31 mouse cellular contexts compared by ENCODE assay signal in genomic region chr6:140800587-140800986, GRCm38 (mm10).
"Had no signal": no experiment of that assay in that cellular context is flagged by ENCODE, and none has a peak within 500 bp of the region (broad histone marks: within the 10 kb centered on the region; RNA-seq: fewer than 3 reads in every experiment).

No protein-coding gene starts in this region.

- H3K9me3 ChIP-seq: limb, embryonic 10.5 days; limb, embryonic 15.5 days; liver, embryonic 12.5 days; liver, embryonic 13.5 days; liver, embryonic 15.5 days; lung, embryonic 15.5 days; midbrain, embryonic 10.5 days; midbrain, embryonic 12.5 days; midbrain, embryonic 15.5 days; neural tube, embryonic 12.5 days had no signal

- H3K27ac ChIP-seq: limb, embryonic 10.5 days; limb, embryonic 12.5 days; limb, embryonic 13.5 days; limb, embryonic 15.5 days; liver, embryonic 12.5 days; liver, embryonic 13.5 days; liver, embryonic 14.5 days; liver, embryonic 15.5 days; lung, embryonic 15.5 days; macrophage; midbrain, embryonic 10.5 days; midbrain, embryonic 12.5 days; midbrain, embryonic 13.5 days; midbrain, embryonic 15.5 days; neural tube, embryonic 12.5 days had no signal

- ATAC-seq: liver, embryonic 12.5 days; lung, postnatal 0 days; midbrain, embryonic 13.5 days; midbrain, embryonic 15.5 days; midbrain, embryonic 16.5 days had no signal

- H3K4me2 ChIP-seq: limb, embryonic 12.5 days; limb, embryonic 13.5 days; limb, embryonic 15.5 days; liver, embryonic 11.5 days; liver, embryonic 12.5 days; liver, embryonic 13.5 days; liver, embryonic 15.5 days; lung, embryonic 14.5 days; lung, embryonic 15.5 days; midbrain, embryonic 11.5 days; midbrain, embryonic 12.5 days; midbrain, embryonic 13.5 days; midbrain, embryonic 15.5 days; neural tube, embryonic 12.5 days had no signal

- H3K36me3 ChIP-seq: limb, embryonic 10.5 days; limb, embryonic 12.5 days; limb, embryonic 13.5 days; limb, embryonic 15.5 days; liver, embryonic 12.5 days; liver, embryonic 13.5 days; liver, embryonic 15.5 days; lung, embryonic 15.5 days; midbrain, embryonic 10.5 days; midbrain, embryonic 12.5 days; midbrain, embryonic 13.5 days; midbrain, embryonic 15.5 days; neural tube, embryonic 12.5 days had no signal

- H3K27me3 ChIP-seq: limb, embryonic 12.5 days; limb, embryonic 13.5 days; limb, embryonic 15.5 days; liver, embryonic 12.5 days; liver, embryonic 13.5 days; liver, embryonic 15.5 days; lung, embryonic 15.5 days; megakaryocyte, embryonic 14.5 days; midbrain, embryonic 12.5 days; midbrain, embryonic 13.5 days; midbrain, embryonic 15.5 days; neural tube, embryonic 12.5 days had no signal

- H3K9ac ChIP-seq: limb, embryonic 12.5 days; limb, embryonic 13.5 days; limb, embryonic 15.5 days; liver, embryonic 12.5 days; liver, embryonic 13.5 days; liver, embryonic 14.5 days; liver, embryonic 15.5 days; lung, embryonic 14.5 days; lung, embryonic 15.5 days; midbrain, embryonic 12.5 days; midbrain, embryonic 13.5 days; midbrain, embryonic 15.5 days; neural tube, embryonic 12.5 days had no signal

- DNase-seq: left cerebral cortex, postnatal 4 days; liver; liver, embryonic 13.5 days; lung, adult 18-20 months; lung, adult 2 months; lung, embryonic 14.5 days; lung, postnatal 10 days; lung, postnatal 14 days; lung, postnatal 36 days; lung, postnatal 4 days; midbrain, embryonic 14.5 days had no signal

- H3K4me3 ChIP-seq: limb, embryonic 10.5 days; limb, embryonic 12.5 days; limb, embryonic 13.5 days; limb, embryonic 15.5 days; liver, embryonic 12.5 days; liver, embryonic 13.5 days; liver, embryonic 15.5 days; lung, embryonic 15.5 days; megakaryocyte, embryonic 14.5 days; midbrain, embryonic 10.5 days; midbrain, embryonic 12.5 days; midbrain, embryonic 13.5 days; midbrain, embryonic 15.5 days; myocyte; neural tube, embryonic 12.5 days had no signal

- H3K4me1 ChIP-seq: limb, embryonic 10.5 days; limb, embryonic 12.5 days; limb, embryonic 13.5 days; limb, embryonic 15.5 days; liver, embryonic 12.5 days; liver, embryonic 13.5 days; liver, embryonic 15.5 days; lung, embryonic 15.5 days; megakaryocyte, embryonic 14.5 days; midbrain, embryonic 10.5 days; midbrain, embryonic 12.5 days; midbrain, embryonic 13.5 days; midbrain, embryonic 15.5 days; neural tube, embryonic 12.5 days had no signal
